Mouse (Mus musculus): ENCODE data around the gene Itprid2. TPM values are rescaled to one million over a fixed set of nuclear protein-coding genes. Genes with fewer than 3 reads are reported as not detected.
A peak's percentile ranks its signal among the peaks of the same experiment; 100 is the strongest.

Gene Itprid2
- polyA plus RNA-seq, 1 experiment from 2014 or later = 17.5 TPM

GRCm38 (mm10) chr2:79707575-79707974 lies 72.4 kb downstream of the Itprid2 start, which contains the start of gene Ppp1r1c:
Ppp1r1c (plus strand) TSS chr2:79707780.
- no peak within 1 kb of the TSS for H3K4me2 ChIP-seq (ENCODE audit: low read depth, low read length)
- DNase-seq (ENCODE audit: low spot score) = no peak
- H3K9ac ChIP-seq (ENCODE audit: low read depth, low read length) = no peak within 1 kb of the TSS
- no peaks in the 10 kb centered on the region for H3K4me1 ChIP-seq (ENCODE audit: control insufficient read depth, insufficient read depth, low read length)
- H3K9me3 ChIP-seq (ENCODE audit: control insufficient read depth, low read length) = no peaks in the 10 kb centered on the region
- 0 out of 2 replicates have a peak, but pooled peaks have one; percentile 30 for ATAC-seq (ENCODE audit: low read depth)
- no peaks in the 10 kb centered on the region; the same call in 1 of the 2 replicates for H3K27me3 ChIP-seq (replicated peaks; ENCODE audit: control insufficient read depth, insufficient read depth, low read length)
- H3K36me3 ChIP-seq (ENCODE audit: control insufficient read depth, insufficient read depth, low read length) = no peaks in the 10 kb centered on the region
- no peak within 1 kb of the TSS for H3K27ac ChIP-seq (replicated peaks; ENCODE audit: low read depth, low read length)
- 84% methylated on average over 6 of the region's 6 CpGs for WGBS
- H3K4me3 ChIP-seq (ENCODE audit: low read depth, low read length) = no peak within 1 kb of the TSS

GRCm38 (mm10) chr2:79713662-79714091 lies 78.5 kb downstream of the Itprid2 start:
- H3K27me3 ChIP-seq (replicated peaks; ENCODE audit: control insufficient read depth, insufficient read depth, low read length) = no peaks in the 10 kb centered on the region
- 58% methylated on average over 3 of the region's 3 CpGs for WGBS
- no peak overlapping the region for H3K4me3 ChIP-seq (ENCODE audit: low read depth, low read length)
- H3K9ac ChIP-seq (ENCODE audit: low read depth, low read length) = no peak overlapping the region
- 0 out of 2 replicates have a peak overlapping the region, but pooled peaks have one; percentile 15 for H3K27ac ChIP-seq (replicated peaks; ENCODE audit: low read depth, low read length)
- no peak overlapping the region for H3K4me2 ChIP-seq (ENCODE audit: low read depth, low read length)
- DNase-seq (ENCODE audit: low spot score) = no peak
- no peaks in the 10 kb centered on the region for H3K9me3 ChIP-seq (ENCODE audit: control insufficient read depth, low read length)
- no peaks in the 10 kb centered on the region for H3K36me3 ChIP-seq (ENCODE audit: control insufficient read depth, insufficient read depth, low read length)
- ATAC-seq (ENCODE audit: low read depth) = no peak
- H3K4me1 ChIP-seq (ENCODE audit: control insufficient read depth, insufficient read depth, low read length) = peaks cover 13% of the 10 kb centered on the region; the same call in 1 of the 2 replicates

GRCm38 (mm10) chr2:79714745-79715144 lies 79.6 kb downstream of the Itprid2 start:
- Histone ChIP-seq H3K27ac (replicated peaks; ENCODE audit: low read depth, low read length) (no peak overlapping the region), H3K4me2 (ENCODE audit: low read depth, low read length) (no peak overlapping the region), H3K4me1 (ENCODE audit: control insufficient read depth, insufficient read depth, low read length) (peaks cover 13% of the 10 kb centered on the region; the same call in 1 of the 2 replicates), H3K9me3 (ENCODE audit: control insufficient read depth, low read length) (no peaks in the 10 kb centered on the region), H3K36me3 (ENCODE audit: control insufficient read depth, insufficient read depth, low read length) (no peaks in the 10 kb centered on the region), H3K4me3 (ENCODE audit: low read depth, low read length) (no peak overlapping the region), H3K9ac (ENCODE audit: low read depth, low read length) (no peak overlapping the region), H3K27me3 (replicated peaks; ENCODE audit: control insufficient read depth, insufficient read depth, low read length) (no peaks in the 10 kb centered on the region)
- DNase-seq (ENCODE audit: low spot score) (peak; percentile 42), ATAC-seq (ENCODE audit: low read depth) (no peak)
- 48% methylated on average over 6 of the region's 6 CpGs for WGBS

GRCm38 (mm10) chr2:79715925-79716324 lies 80.8 kb downstream of the Itprid2 start:
- no peak overlapping the region for H3K9ac ChIP-seq (ENCODE audit: low read depth, low read length)
- no peak overlapping the region for H3K27ac ChIP-seq (replicated peaks; ENCODE audit: low read depth, low read length)
- peak; percentile 68 for DNase-seq (ENCODE audit: low spot score)
- peaks cover 13% of the 10 kb centered on the region; the same call in 1 of the 2 replicates for H3K4me1 ChIP-seq (ENCODE audit: control insufficient read depth, insufficient read depth, low read length)
- ATAC-seq (ENCODE audit: low read depth) = peak; percentile 44; the same call in 1 of the 2 replicates
- no peaks in the 10 kb centered on the region for H3K36me3 ChIP-seq (ENCODE audit: control insufficient read depth, insufficient read depth, low read length)
- no peaks in the 10 kb centered on the region for H3K27me3 ChIP-seq (replicated peaks; ENCODE audit: control insufficient read depth, insufficient read depth, low read length)
- 43% methylated on average over 2 of the region's 2 CpGs for WGBS
- H3K4me3 ChIP-seq (ENCODE audit: low read depth, low read length) = no peak overlapping the region
- no peaks in the 10 kb centered on the region for H3K9me3 ChIP-seq (ENCODE audit: control insufficient read depth, low read length)
- no peak overlapping the region for H3K4me2 ChIP-seq (ENCODE audit: low read depth, low read length)

- Histone ChIP-seq H3K27ac (replicated peaks; ENCODE audit: low read depth, low read length) (no peak overlapping the region), H3K36me3 (ENCODE audit: control insufficient read depth, insufficient read depth, low read length) (no peaks in the 10 kb centered on the region), H3K4me2 (ENCODE audit: low read depth, low read length) (no peak overlapping the region), H3K9me3 (ENCODE audit: control insufficient read depth, low read length) (no peaks in the 10 kb centered on the region), H3K27me3 (replicated peaks; ENCODE audit: control insufficient read depth, insufficient read depth, low read length) (no peaks in the 10 kb centered on the region), H3K9ac (ENCODE audit: low read depth, low read length) (no peak overlapping the region), H3K4me1 (ENCODE audit: control insufficient read depth, insufficient read depth, low read length) (peaks cover 13% of the 10 kb centered on the region; the same call in 1 of the 2 replicates), H3K4me3 (ENCODE audit: low read depth, low read length) (no peak overlapping the region)
- no peak for DNase-seq (ENCODE audit: low spot score)
- ATAC-seq (ENCODE audit: low read depth) = no peak
These were observed 82.7 kb downstream of the Itprid2 start for GRCm38 (mm10) chr2:79717846-79718245.

GRCm38 (mm10) chr2:79722415-79722814 lies 87.3 kb downstream of the Itprid2 start:
- Histone ChIP-seq H3K27ac (replicated peaks; ENCODE audit: low read depth, low read length) (no peak overlapping the region), H3K4me3 (ENCODE audit: low read depth, low read length) (no peak overlapping the region), H3K36me3 (ENCODE audit: control insufficient read depth, insufficient read depth, low read length) (no peaks in the 10 kb centered on the region), H3K4me2 (ENCODE audit: low read depth, low read length) (no peak overlapping the region), H3K9ac (ENCODE audit: low read depth, low read length) (no peak overlapping the region), H3K4me1 (ENCODE audit: control insufficient read depth, insufficient read depth, low read length) (no peaks in the 10 kb centered on the region), H3K9me3 (ENCODE audit: control insufficient read depth, low read length) (no peaks in the 10 kb centered on the region), H3K27me3 (replicated peaks; ENCODE audit: control insufficient read depth, insufficient read depth, low read length) (no peaks in the 10 kb centered on the region)
- DNase-seq (ENCODE audit: low spot score) (no peak), ATAC-seq (ENCODE audit: low read depth) (no peak)
- WGBS = 53% methylated on average over 1 of the region's 1 CpGs

Other genes starting within 250 kb of the Itprid2 start
- 4.2 and 5.0 TPM in 2 replicates for gene Neurod1, start 178.6 kb upstream of the Itprid2 start, polyA plus RNA-seq (2014; fragmentation: Nextera tagmentation; extraction: Ambion mirVana)
- 0.88 and 1.2 TPM in 2 replicates for gene Cerkl, start 178.6 kb upstream of the Itprid2 start, polyA plus RNA-seq (2014; fragmentation: Nextera tagmentation; extraction: Ambion mirVana)
- 11.5 and 11.9 TPM in 2 replicates for gene Ppp1r1c, start 72.4 kb downstream of the Itprid2 start, polyA plus RNA-seq (2014; fragmentation: Nextera tagmentation; extraction: Ambion mirVana)